Mouse (Mus musculus): ENCODE results near the gene Uqcr11. TPM values are rescaled to one million over a fixed set of nuclear protein-coding genes. Genes with fewer than 3 reads are reported as not detected.
A peak's percentile ranks its signal among the peaks of the same experiment; 100 is the strongest.

Gene Uqcr11
- polyA plus RNA-seq, 1 experiment = 983 TPM

DNA sequence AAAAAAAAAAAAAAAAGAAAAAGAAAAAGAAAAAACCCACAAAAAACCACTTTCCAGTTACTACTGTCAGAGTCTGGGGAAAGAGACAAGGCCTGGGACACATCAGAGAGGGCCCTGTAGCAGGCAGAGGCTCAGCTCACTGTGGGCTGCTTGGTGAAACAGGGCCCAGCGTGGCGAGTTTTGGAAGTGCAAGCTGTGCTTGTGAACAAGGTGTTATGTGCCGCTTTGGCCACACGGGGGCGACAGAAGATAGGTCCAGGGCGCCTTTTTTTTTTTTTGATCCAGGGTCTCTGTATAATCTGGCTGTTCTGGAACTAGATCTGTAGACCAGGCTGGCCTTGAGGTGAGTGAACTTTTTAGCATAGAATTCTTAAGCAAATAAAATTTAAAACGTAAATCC, 30.5 kb downstream of the Uqcr11 start:
- peak; percentile 73 for DNase-seq (ENCODE audit: low spot score)

DNA sequence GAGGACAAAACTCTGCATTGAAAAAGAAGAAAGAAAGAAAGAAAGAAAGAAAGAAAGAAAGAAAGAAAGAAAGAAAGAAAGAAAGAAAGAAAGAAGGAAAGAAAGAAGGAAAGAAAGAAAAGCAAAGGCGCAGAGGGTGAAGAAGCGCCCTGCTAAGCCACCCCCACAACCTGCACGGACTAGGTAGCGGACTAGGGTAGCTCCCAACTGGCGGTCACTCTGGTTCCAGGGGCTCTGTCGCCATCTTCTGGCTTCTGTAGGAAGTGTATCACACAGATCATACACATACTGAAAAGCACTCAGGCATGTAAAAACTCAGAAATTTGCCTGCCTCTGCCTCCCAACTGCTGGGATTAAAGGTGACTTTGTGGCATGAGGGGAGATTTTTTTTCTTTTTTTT, 32.6 kb downstream of the Uqcr11 start:
- no peak for DNase-seq (ENCODE audit: low spot score)

DNA sequence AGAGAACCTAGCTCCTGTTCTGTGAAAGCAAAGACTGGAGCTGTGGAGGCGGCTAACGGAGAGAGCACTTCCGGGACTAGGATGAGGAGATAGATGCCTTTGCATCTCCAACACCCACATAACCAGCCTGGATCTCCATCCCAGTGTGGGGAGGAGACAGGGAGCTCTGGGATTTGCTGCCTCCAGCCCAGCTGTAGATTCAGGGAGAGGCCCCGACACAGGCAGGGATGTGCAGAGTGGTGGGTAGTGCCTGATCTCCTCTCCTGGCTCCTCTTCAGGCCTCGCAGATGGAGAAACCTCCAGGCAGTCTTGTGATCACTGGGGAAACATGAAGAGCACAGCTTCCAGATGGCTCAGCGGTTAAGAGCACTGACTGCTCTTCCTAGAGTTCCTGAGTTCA, 33.9 kb downstream of the Uqcr11 start:
- DNase-seq (ENCODE audit: low spot score) = no peak

DNA sequence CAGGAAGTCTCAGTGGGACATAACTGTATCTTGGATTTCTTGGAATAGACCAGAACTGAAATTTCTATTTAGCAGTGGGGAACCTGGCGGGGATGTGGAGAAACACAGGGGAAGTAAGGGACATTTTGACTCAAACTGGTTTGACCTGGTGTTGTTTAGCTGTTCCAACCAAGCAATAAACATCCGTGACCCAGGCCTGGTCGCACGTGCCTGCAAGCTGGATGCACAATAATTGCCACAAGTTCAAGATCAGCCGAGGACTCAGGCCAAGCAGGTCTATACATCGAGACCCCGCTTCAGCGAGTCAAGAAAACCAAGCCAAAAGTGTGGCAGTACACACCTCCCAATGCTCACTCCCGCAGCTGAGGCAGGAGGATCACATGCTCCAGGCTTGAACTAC, 34.6 kb downstream of the Uqcr11 start:
- DNase-seq (ENCODE audit: low spot score) = no peak

DNA sequence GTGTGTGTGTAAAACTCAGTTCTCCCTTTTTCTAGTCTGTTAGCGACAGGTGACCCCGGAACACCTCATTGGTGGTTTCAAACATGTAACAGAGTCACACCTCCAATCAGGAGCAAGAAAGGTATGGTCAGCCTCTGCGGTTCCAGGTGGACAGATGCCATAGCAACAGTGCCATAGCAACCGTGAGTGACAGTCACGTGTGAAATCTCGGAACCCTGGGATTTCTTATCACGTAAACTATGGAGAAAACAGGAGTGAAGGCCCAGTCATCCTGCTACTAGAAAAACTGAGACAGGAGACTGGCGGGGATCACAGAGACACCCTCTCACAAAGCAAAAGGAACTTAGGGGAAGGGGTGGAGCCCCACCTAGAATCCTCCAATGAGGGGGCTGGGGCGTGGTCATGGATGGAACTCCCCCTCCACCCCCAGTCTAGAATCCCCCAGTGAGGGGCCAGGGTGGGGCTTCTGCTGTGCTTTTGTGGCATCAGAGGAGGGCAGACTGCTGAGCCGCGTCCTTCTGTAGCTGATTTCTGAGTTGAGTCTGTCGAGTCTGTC, 35.1 kb downstream of the Uqcr11 start:
- no peak for DNase-seq (ENCODE audit: low spot score)

DNA sequence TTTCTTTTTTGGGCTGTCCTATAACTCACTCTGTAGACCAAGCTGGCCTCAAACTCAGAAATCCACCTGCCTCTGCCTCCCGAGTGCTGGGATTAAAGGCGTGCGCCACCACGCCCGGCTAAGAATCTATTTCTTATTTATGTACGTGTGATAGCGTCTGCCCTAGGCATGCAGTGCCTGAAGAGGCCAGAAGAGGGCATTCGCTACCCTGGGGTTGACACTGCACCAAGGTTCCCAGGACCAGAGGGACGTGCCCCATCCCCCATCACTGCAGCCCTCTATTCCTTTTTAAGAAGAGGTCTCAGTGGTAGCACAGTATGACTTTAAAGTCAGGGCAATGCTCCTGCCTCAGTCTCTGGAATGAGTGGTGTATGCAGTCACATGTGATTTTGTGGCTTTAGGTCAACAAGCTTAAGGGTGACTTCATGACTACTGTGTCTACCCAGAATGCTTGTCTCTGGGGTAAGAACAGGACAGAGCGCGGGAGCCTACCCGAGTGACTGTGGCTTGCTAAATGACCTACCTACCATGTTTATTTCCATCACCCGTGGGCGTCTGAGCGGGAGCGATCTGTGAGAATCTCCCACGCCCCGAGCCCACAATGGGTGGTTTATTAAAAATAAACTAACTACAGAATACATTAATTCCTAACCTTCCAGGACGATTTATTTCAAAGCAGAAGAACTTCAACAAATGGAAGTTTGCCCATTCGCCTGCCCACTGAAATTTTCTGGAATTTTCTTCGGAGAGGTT, 36.5 kb downstream of the Uqcr11 start:
- no peak for DNase-seq (ENCODE audit: low spot score)

DNA sequence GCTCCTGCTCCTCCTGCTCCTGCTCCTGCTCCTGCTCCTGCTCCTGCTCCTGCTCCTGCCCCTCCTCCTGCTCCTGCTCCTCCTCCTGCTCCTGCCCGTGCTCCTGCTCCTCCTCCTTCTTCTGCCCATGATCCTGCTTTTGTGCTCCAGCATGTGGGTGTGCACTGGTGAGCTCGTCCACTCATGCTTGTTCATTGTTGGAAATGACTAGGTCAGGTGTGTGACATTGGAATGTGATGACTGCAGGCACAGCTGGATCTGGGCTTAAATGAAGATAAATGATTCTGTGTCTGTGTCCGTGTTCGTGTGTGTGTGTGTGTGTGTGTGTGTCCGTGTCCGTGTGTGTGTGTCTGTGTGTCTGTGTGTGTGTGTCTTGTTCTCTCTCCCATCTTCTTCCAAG, 38.2 kb downstream of the Uqcr11 start:
- DNase-seq (ENCODE audit: low spot score) = no peak

DNA sequence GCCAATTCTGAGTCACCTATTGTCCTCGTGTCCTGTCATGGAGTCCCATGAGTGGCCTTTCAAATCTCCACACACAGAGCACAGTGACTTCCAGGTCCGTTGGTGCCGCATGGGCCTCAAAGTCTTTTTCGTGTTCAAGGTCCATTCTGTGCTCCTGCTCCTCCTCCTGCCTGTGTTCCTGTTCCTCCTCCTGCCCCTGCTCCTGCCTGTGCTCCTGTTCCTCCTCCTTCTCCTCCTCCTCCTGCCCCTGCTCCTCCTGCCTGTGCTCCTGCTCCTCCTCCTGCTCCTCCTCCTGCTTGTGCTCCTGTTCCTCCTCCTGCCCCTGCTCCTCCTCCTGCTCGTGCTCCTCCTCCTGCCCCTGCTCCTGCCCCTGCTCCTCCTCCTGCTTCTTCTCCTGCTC, 38.7 kb downstream of the Uqcr11 start:
- DNase-seq (ENCODE audit: low spot score) = no peak

DNA sequence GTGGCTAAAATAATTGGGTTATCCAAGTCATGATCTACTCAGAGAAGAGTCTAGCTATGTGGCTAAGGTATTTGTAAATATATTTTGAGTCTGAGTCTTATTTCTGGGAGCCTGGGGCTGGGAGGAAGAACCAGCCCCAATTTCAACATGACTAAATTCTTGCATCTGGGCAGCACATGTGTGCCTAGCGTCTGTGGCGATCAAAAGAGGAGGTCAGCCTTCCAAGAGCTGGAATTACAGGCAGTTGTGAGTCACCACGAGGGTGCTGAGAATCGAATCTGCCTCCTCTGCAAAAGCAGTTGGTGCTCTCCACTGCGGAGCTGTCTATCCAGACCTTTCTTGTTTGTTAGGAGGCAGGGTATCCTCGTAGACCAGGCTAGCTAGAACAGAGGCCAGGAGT, 40.9 kb downstream of the Uqcr11 start:
- no peak for DNase-seq (ENCODE audit: low spot score)

DNA sequence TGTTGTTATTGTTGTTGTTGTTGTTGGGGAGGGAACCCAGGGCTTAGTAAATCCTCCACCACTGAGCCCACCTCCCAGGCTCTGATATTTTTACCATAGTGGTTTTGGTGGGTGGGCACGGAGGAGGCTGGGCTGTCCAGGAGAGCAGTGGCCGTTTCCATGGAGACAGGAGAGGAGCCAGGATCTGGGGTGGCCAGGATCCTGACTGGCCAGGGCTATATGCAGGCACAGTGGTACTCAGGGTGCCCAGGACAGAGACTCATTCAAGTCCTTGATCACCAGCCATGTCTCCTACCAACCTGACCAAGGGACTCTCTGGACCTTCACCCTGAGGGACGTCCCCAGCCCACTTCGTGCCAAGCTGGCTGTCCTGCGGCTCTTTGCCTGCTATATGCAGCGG, 42.9 kb downstream of the Uqcr11 start:
- no peak for DNase-seq (ENCODE audit: low spot score)

DNA sequence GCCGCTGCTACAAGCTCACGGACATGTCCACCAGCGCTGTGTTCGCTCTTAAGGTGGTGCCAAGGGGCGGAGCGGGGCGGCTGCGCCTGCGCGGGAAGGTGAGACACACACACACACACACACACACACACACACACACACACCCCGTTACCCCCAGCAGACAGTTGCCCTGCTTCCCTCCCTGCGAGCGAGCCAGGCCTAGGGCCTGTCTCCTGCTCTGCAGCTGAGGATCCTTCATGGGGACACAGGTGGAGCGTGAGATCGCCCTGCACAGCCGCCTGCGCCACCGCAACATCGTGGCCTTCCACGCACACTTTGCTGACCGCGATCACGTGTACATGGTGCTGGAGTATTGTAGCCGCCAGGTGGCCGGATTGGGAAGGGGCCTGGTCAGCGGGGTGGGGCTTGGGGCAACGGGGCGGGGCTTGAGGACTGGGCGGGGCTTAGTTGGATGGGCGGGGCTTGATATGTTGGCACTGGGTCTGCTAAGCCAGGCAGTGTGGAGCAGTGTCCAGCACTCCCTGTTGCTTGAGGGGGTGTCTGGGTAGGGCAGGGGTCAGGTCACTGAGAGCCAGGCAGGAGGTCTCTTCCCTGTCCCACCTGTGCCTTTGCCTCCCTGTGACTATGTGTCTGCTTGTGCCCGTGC, 48.5 kb downstream of the Uqcr11 start:
- DNase-seq (ENCODE audit: low spot score) = no peak

DNA sequence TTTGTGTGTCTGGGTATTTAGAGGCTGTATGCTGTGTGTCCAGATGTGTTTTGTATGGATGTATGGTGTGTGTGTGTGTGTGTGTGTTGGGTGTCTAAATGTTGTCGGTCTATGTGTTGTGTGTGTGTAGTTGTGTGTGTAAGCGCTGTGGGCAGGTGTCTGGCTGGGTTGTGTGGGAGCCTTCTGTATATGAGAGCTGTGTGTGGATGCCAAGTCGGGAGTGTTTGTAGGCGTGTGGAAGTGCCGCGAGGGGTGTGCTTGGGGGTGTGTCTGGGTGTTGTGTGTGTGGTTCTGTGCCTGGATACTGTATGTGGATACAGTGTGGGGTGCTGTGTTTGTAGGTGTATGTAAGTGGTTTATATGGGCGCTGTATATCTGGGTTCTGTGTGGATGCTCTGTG, 49.3 kb downstream of the Uqcr11 start:
- DNase-seq (ENCODE audit: low spot score) = no peak

DNA sequence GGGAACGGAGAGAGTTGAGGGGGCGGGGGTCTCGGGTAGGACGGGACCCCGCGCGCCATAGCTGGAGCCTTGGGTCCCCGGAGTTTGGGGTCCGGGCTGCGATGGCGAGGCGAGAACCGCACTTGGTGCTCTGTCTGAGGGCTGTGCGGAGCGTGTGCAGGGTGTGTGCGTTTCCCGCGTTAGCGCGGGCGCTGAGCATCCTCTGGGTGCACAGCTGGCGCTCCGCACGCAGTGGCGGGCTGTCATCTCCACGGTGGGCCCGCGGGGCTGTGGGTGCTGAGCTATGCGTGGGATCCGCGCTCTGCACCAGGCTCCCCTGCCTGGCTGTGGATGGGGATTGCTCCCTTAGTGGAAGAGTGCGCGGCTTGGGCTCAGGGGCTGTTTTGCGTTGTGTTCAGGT, 49.9 kb downstream of the Uqcr11 start:
- no peak for DNase-seq (ENCODE audit: low spot score)

DNA sequence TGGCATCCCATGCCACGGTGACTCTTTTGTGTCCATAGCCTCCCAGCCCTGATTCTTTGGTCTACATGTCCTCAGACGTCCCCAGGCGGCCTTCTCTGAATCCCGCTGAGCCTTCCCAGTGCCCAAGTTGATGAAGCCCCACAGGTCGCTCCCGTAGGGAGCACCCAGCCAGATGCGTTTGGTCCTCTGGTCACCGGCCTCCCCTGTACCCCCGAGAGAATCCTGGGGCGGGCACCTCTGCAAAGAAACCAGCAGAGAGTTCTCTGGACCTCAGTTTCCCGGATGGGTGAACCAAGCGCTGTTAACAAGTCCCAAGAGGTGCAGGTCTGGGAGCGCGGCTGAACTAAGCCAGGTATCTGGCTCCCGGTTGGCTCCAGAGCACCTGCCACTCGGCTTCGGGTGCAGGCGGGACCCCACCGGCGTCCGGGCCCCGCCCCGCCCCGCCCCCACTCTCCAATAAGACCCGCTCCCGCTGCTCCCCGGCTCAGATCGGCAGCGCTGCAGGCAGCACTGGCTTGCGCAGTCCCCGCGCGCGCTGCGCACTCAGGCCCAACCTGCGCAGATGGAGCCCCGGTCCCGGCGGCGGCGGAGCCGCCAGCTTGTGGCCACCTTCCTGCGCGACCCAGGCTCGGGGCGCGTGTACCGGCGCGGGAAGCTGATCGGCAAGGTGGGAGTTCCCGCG, 50.5 kb downstream of the Uqcr11 start, which contains the start of gene Plk5:
TSS of gene Plk5 (plus strand) at position 459 of the 682 bp plus-strand sequence.
- DNase-seq (ENCODE audit: low spot score) = no peak

DNA sequence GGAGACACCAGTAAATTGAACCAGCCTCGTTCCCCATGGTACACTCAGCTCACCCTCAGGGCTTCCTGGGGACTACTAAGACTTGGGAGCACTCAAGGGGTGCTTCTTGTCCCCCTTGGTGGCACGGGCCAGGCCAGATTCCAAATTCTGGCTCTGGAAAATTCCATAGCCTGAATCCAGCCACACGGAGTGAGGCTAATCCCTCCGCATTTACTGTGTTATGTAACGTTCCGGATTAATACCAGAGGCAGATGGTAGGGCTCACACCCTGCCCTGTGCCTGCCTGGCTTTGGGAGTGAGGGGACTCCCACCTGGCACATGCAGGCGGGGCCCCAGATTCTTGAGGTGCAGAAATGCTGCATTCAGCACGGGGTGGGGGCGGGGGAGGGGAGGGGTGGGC, 51.2 kb downstream of the Uqcr11 start:
- DNase-seq (ENCODE audit: low spot score) = no peak

Other genes with a start within 250 kb of the Uqcr11 start
- gene Cirbp, start 240.8 kb downstream of the Uqcr11 start, polyA plus RNA-seq (2012; rRNA removed) = 249 and 276 TPM in 2 replicates
- gene 1600002K03Rik, start 233.9 kb downstream of the Uqcr11 start, polyA plus RNA-seq (2012; rRNA removed) = 18.4 and 21.5 TPM in 2 replicates
- gene Efna2, start 227.3 kb downstream of the Uqcr11 start, polyA plus RNA-seq (2012; rRNA removed) = 3.0 and 3.3 TPM in 2 replicates
- gene Mum1, start 180.4 kb downstream of the Uqcr11 start, polyA plus RNA-seq (2012; rRNA removed) = 36.1 and 37.8 TPM in 2 replicates
- gene Ndufs7, start 157.7 kb downstream of the Uqcr11 start, polyA plus RNA-seq (2012; rRNA removed) = 294 and 337 TPM in 2 replicates
- gene Gamt, start 145.8 kb downstream of the Uqcr11 start, polyA plus RNA-seq (2012; rRNA removed) = 17.4 and 19.0 TPM in 2 replicates
- 68.2 and 82.3 TPM in 2 replicates for gene Dazap1, start 145.3 kb downstream of the Uqcr11 start, polyA plus RNA-seq (2012; rRNA removed)
- gene Rps15, start 114.4 kb downstream of the Uqcr11 start, polyA plus RNA-seq (2012; rRNA removed) = 3,215 and 3,453 TPM in 2 replicates
- gene Apc2, start 110.9 kb downstream of the Uqcr11 start, polyA plus RNA-seq (2012; rRNA removed) = 0.76 and 1.4 TPM in 2 replicates
- gene 2310011J03Rik, start 86.3 kb downstream of the Uqcr11 start, polyA plus RNA-seq (2012; rRNA removed) = 41.8 and 45.6 TPM in 2 replicates
- gene Pcsk4, start 77.3 kb downstream of the Uqcr11 start, polyA plus RNA-seq (2012; rRNA removed) = 9.5 and 9.9 TPM in 2 replicates
- 7.7 and 18.0 TPM in 2 replicates for gene Reep6, start 76.9 kb downstream of the Uqcr11 start, polyA plus RNA-seq (2012; rRNA removed)
- gene Adamtsl5, start 58.4 kb downstream of the Uqcr11 start, polyA plus RNA-seq (2012; rRNA removed) = 57.9 and 65.7 TPM in 2 replicates
- gene Plk5, start 50.4 kb downstream of the Uqcr11 start, polyA plus RNA-seq (2012; rRNA removed) = 4.5 and 6.4 TPM in 2 replicates
- gene Mex3d, start 19.2 kb downstream of the Uqcr11 start, polyA plus RNA-seq (2012; rRNA removed) = 11.2 and 11.5 TPM in 2 replicates
- gene Mbd3, start 7.3 kb downstream of the Uqcr11 start, polyA plus RNA-seq (2012; rRNA removed) = 112 and 119 TPM in 2 replicates
- gene Tcf3, start 26.8 kb upstream of the Uqcr11 start, polyA plus RNA-seq (2012; rRNA removed) = 29.7 and 35.4 TPM in 2 replicates
- gene Onecut3, start 88.0 kb upstream of the Uqcr11 start, polyA plus RNA-seq (2012; rRNA removed) = not detected in 2 replicates
- gene Atp8b3, start 132.3 kb upstream of the Uqcr11 start, polyA plus RNA-seq (2012; rRNA removed) = 0.03 TPM in 1 of 2 replicates, not detected in the other
- 21.2 and 26.6 TPM in 2 replicates for gene Rexo1, start 154.7 kb upstream of the Uqcr11 start, polyA plus RNA-seq (2012; rRNA removed)
- gene Klf16, start 170.5 kb upstream of the Uqcr11 start, polyA plus RNA-seq (2012; rRNA removed) = 11.5 and 11.8 TPM in 2 replicates
- 66.0 and 67.1 TPM in 2 replicates for gene Abhd17a, start 183.5 kb upstream of the Uqcr11 start, polyA plus RNA-seq (2012; rRNA removed)
- gene Scamp4, start 196.0 kb upstream of the Uqcr11 start, polyA plus RNA-seq (2012; rRNA removed) = 40.3 and 46.2 TPM in 2 replicates
- gene Adat3, start 196.1 kb upstream of the Uqcr11 start, polyA plus RNA-seq (2012; rRNA removed) = 3.8 and 4.3 TPM in 2 replicates
- 1.3 and 1.6 TPM in 2 replicates for gene Gm49322, start 199.2 kb upstream of the Uqcr11 start, polyA plus RNA-seq (2012; rRNA removed)
- gene Csnk1g2, start 216.0 kb upstream of the Uqcr11 start, polyA plus RNA-seq (2012; rRNA removed) = 153 and 158 TPM in 2 replicates

All from urinary bladder, adult 2 months (tissue).